Mouse (Mus musculus): ENCODE measurements around the gene Bco1. TPM values are rescaled to one million over a fixed set of nuclear protein-coding genes. Genes with fewer than 3 reads are reported as not detected.

The Bco1 gene
- polyA plus RNA-seq, 1 experiment from 2014 or later, result 0.29 TPM

GRCm38 (mm10) chr8:117118409-117118808, 22.8 kb downstream of the Bco1 start:
- H3K9ac ChIP-seq, result no peak overlapping the region
- H3K4me2 ChIP-seq (replicated peaks), result no peak overlapping the region
- H3K27me3 ChIP-seq, result no peaks in the 10 kb centered on the region
- no peak overlapping the region for H3K4me3 ChIP-seq (replicated peaks)
- H3K9me3 ChIP-seq (replicated peaks), result no peaks in the 10 kb centered on the region
- peaks cover 15% of the 10 kb centered on the region for H3K4me1 ChIP-seq
- no peak overlapping the region for H3K27ac ChIP-seq (replicated peaks)
- no peaks in the 10 kb centered on the region for H3K36me3 ChIP-seq
- no peak for ATAC-seq (ENCODE audit: insufficient number of reproducible peaks, low FRiP score, low TSS enrichment, low read depth)
- 85% methylated on average over 9 of the region's 9 CpGs for WGBS

DNA sequence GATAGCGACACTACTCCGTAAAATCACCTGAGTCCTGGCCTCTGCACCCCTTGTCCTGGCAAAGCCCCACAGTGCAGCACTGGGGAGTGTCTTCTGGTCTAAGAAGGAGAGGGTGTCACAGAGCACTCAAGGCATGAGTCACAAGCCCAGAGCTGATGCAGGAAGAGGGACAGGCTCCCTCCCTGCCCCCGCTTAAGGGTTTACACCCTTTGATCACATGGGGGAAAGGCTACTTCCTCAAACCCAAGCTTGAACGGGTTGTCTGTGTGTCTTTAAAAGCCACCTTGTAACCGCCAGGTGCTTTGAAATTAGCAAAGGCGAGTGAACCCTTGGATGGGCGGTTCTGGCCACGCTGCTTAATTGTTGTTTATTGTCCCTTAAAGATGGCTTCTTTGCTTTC, 25.6 kb downstream of the Bco1 start:
- H3K27ac ChIP-seq (replicated peaks), result 0 out of 2 replicates have a peak overlapping the region, but pooled peaks have one; percentile 7
- no peak for ATAC-seq (ENCODE audit: insufficient number of reproducible peaks, low FRiP score, low TSS enrichment, low read depth)
- H3K9ac ChIP-seq, result no peak overlapping the region
- no peak overlapping the region for H3K4me2 ChIP-seq (replicated peaks)
- H3K27me3 ChIP-seq, result no peaks in the 10 kb centered on the region
- no peaks in the 10 kb centered on the region for H3K9me3 ChIP-seq (replicated peaks)
- no peaks in the 10 kb centered on the region for H3K36me3 ChIP-seq
- H3K4me3 ChIP-seq (replicated peaks), result no peak overlapping the region
- peaks cover 2% of the 10 kb centered on the region; the same call in 1 of the 2 replicates for H3K4me1 ChIP-seq
- 61% methylated on average over 8 of the region's 8 CpGs for WGBS

- Histone ChIP-seq H3K9ac (no peak overlapping the region), H3K4me3 (replicated peaks) (no peak overlapping the region), H3K36me3 (no peaks in the 10 kb centered on the region), H3K27me3 (no peaks in the 10 kb centered on the region), H3K9me3 (replicated peaks) (no peaks in the 10 kb centered on the region), H3K27ac (replicated peaks) (peak overlapping the region; percentile 68), H3K4me1 (no peaks in the 10 kb centered on the region), H3K4me2 (replicated peaks) (no peak overlapping the region)
- 56% methylated on average over 13 of the region's 13 CpGs for WGBS
- ATAC-seq (ENCODE audit: insufficient number of reproducible peaks, low FRiP score, low TSS enrichment, low read depth), result no peak
Measured at GRCm38 (mm10) chr8:117123850-117124633, 28.4 kb downstream of the Bco1 start.

GRCm38 (mm10) chr8:117125854-117126253, 30.2 kb downstream of the Bco1 start:
- H3K27me3 ChIP-seq, result no peaks in the 10 kb centered on the region
- WGBS, result 86% methylated on average over 3 of the region's 3 CpGs
- no peaks in the 10 kb centered on the region for H3K9me3 ChIP-seq (replicated peaks)
- no peak overlapping the region for H3K4me3 ChIP-seq (replicated peaks)
- H3K4me1 ChIP-seq, result no peaks in the 10 kb centered on the region
- no peaks in the 10 kb centered on the region for H3K36me3 ChIP-seq
- H3K27ac ChIP-seq (replicated peaks), result no peak overlapping the region
- no peak overlapping the region for H3K4me2 ChIP-seq (replicated peaks)
- no peak overlapping the region for H3K9ac ChIP-seq
- ATAC-seq (ENCODE audit: insufficient number of reproducible peaks, low FRiP score, low TSS enrichment, low read depth), result no peak

DNA sequence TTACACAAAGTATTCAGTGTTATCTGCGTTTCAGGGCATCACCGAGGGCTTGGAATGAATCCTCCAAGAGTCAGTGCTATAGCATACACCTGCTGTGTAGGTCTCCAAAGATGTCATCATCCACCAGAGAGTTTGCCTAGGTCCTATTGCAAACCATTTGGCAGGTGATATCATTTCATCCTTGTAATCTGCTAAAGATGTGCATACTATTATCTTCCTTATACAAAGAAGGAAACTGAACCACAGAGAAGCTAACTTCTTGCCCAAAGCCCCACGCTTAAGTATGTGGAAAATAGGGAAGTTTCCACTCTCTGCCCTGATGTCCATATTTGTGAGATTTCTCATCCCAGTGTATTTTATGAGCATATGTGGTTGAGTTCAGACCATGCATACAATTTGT, 30.8 kb downstream of the Bco1 start:
- 90% methylated on average over 3 of the region's 3 CpGs for WGBS

DNA sequence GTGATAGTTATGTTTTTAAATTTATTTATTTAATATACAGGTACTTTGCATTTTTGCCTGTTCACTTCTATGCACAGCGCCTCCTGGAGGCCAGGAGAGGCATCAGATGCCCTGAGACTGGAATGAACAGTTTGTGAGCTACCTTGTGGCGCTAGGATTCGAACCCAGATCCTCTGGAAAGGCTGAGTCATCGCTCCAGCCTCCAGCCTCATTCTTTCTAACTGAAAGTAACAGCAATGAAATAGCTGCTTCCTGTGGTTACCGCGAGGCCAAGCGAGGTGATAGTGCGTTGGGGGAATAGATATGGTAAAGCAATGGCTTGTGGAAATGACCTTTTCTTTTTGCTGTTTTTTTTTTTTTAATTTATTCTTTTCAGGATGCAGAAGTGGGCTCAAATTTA, 31.4 kb downstream of the Bco1 start:
- H3K36me3 ChIP-seq, result no peaks in the 10 kb centered on the region
- H3K4me2 ChIP-seq (replicated peaks), result no peak overlapping the region
- no peak overlapping the region for H3K9ac ChIP-seq
- WGBS, result 85% methylated on average over 8 of the region's 8 CpGs
- no peaks in the 10 kb centered on the region for H3K4me1 ChIP-seq
- H3K27me3 ChIP-seq, result no peaks in the 10 kb centered on the region
- no peaks in the 10 kb centered on the region for H3K9me3 ChIP-seq (replicated peaks)
- no peak overlapping the region for H3K4me3 ChIP-seq (replicated peaks)
- H3K27ac ChIP-seq (replicated peaks), result no peak overlapping the region
- no peak for ATAC-seq (ENCODE audit: insufficient number of reproducible peaks, low FRiP score, low TSS enrichment, low read depth)

More for the DNA sequence above, 30.8 kb downstream of the Bco1 start:
- Histone ChIP-seq H3K27me3 (no peaks in the 10 kb centered on the region), H3K9ac (no peak overlapping the region), H3K4me3 (replicated peaks) (no peak overlapping the region), H3K4me1 (no peaks in the 10 kb centered on the region), H3K27ac (replicated peaks) (no peak overlapping the region), H3K36me3 (no peaks in the 10 kb centered on the region), H3K9me3 (replicated peaks) (no peaks in the 10 kb centered on the region), H3K4me2 (replicated peaks) (no peak overlapping the region)
- no peak for ATAC-seq (ENCODE audit: insufficient number of reproducible peaks, low FRiP score, low TSS enrichment, low read depth)

DNA sequence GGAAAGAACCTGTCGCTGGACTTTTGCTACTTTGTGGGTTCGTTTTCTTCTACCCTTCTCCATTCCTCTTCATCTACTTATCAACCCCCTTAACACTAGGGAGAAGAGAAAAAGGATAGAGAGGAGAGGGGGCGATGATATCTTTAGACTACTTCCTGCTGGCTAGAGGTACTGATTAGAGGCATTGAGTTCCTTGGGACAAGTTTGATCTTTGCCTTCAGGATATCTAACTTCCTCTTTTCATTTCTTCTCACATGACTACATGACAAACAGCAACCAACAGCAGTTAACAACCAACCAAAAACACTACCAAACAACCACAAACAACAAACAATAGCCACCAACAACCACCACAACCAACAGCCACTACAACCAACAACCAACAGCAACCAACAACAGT, 38.0 kb downstream of the Bco1 start:
- H3K4me2 ChIP-seq (replicated peaks), result no peak overlapping the region
- no peaks in the 10 kb centered on the region for H3K36me3 ChIP-seq
- 83% methylated on average over 3 of the region's 3 CpGs for WGBS
- no peaks in the 10 kb centered on the region for H3K4me1 ChIP-seq
- no peak overlapping the region for H3K9ac ChIP-seq
- no peaks in the 10 kb centered on the region for H3K9me3 ChIP-seq (replicated peaks)
- no peak overlapping the region for H3K27ac ChIP-seq (replicated peaks)
- no peaks in the 10 kb centered on the region for H3K27me3 ChIP-seq
- no peak for ATAC-seq (ENCODE audit: insufficient number of reproducible peaks, low FRiP score, low TSS enrichment, low read depth)
- H3K4me3 ChIP-seq (replicated peaks), result no peak overlapping the region

- WGBS, result 16% methylated on average over 4 of the region's 4 CpGs
- Histone ChIP-seq H3K27me3 (no peaks in the 10 kb centered on the region), H3K4me3 (replicated peaks) (no peak overlapping the region), H3K4me2 (replicated peaks) (no peak overlapping the region), H3K9ac (no peak overlapping the region), H3K9me3 (replicated peaks) (no peaks in the 10 kb centered on the region), H3K27ac (replicated peaks) (no peak overlapping the region), H3K4me1 (no peaks in the 10 kb centered on the region), H3K36me3 (no peaks in the 10 kb centered on the region)
- no peak for ATAC-seq (ENCODE audit: insufficient number of reproducible peaks, low FRiP score, low TSS enrichment, low read depth)
Measured at GRCm38 (mm10) chr8:117136351-117136750, 40.7 kb downstream of the Bco1 start.

- no peak overlapping the region for H3K4me2 ChIP-seq (replicated peaks)
- no peak overlapping the region for H3K9ac ChIP-seq
- ATAC-seq (ENCODE audit: insufficient number of reproducible peaks, low FRiP score, low TSS enrichment, low read depth), result no peak; the same call in 1 of the 2 replicates
- H3K4me3 ChIP-seq (replicated peaks), result no peak overlapping the region
- no peaks in the 10 kb centered on the region for H3K4me1 ChIP-seq
- no peaks in the 10 kb centered on the region for H3K9me3 ChIP-seq (replicated peaks)
- H3K27me3 ChIP-seq, result no peaks in the 10 kb centered on the region
- 46% methylated on average over 2 of the region's 2 CpGs for WGBS
- no peaks in the 10 kb centered on the region for H3K36me3 ChIP-seq
- no peak overlapping the region for H3K27ac ChIP-seq (replicated peaks)
Measured at GRCm38 (mm10) chr8:117136763-117137162, 41.1 kb downstream of the Bco1 start.

DNA sequence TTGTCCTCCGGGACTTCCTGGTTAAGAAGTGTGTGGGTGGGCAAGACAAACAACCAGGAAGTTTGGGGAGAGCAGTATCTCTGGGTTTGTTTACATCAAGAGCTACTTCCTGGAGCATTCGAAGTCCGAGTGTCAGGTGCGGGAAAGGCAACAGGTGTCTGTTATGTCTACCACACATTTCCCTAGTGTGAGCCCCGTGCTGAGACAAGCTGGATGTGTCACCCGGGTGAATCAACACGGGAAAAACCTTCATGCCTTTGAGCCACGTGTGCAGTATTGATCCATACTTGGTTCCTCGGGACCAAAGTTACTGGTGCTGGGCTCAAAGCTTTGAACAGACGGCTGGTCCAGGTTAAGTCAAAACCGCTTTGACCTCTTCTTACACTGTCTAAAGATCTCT, 41.7 kb downstream of the Bco1 start:
- 54% methylated on average over 11 of the region's 11 CpGs for WGBS
- no peaks in the 10 kb centered on the region for H3K9me3 ChIP-seq (replicated peaks)
- H3K9ac ChIP-seq, result no peak overlapping the region
- no peaks in the 10 kb centered on the region for H3K4me1 ChIP-seq
- H3K4me2 ChIP-seq (replicated peaks), result no peak overlapping the region
- no peak overlapping the region for H3K27ac ChIP-seq (replicated peaks)
- H3K36me3 ChIP-seq, result no peaks in the 10 kb centered on the region
- H3K27me3 ChIP-seq, result no peaks in the 10 kb centered on the region
- H3K4me3 ChIP-seq (replicated peaks), result no peak overlapping the region
- ATAC-seq (ENCODE audit: insufficient number of reproducible peaks, low FRiP score, low TSS enrichment, low read depth), result no peak

GRCm38 (mm10) chr8:117148520-117148919, 52.9 kb downstream of the Bco1 start:
- WGBS, result 88% methylated on average over 6 of the region's 6 CpGs
- no peak overlapping the region for H3K4me2 ChIP-seq (replicated peaks)
- H3K4me1 ChIP-seq, result no peaks in the 10 kb centered on the region
- no peaks in the 10 kb centered on the region for H3K36me3 ChIP-seq
- no peaks in the 10 kb centered on the region for H3K9me3 ChIP-seq (replicated peaks)
- ATAC-seq (ENCODE audit: insufficient number of reproducible peaks, low FRiP score, low TSS enrichment, low read depth), result no peak
- H3K27me3 ChIP-seq, result no peaks in the 10 kb centered on the region
- no peak overlapping the region for H3K4me3 ChIP-seq (replicated peaks)
- no peak overlapping the region for H3K27ac ChIP-seq (replicated peaks)
- no peak overlapping the region for H3K9ac ChIP-seq

GRCm38 (mm10) chr8:117156149-117156548, 60.5 kb downstream of the Bco1 start:
- ATAC-seq (ENCODE audit: insufficient number of reproducible peaks, low FRiP score, low TSS enrichment, low read depth), result no peak
- Histone ChIP-seq H3K9me3 (replicated peaks) (no peaks in the 10 kb centered on the region), H3K4me1 (peaks cover 24% of the 10 kb centered on the region), H3K27ac (replicated peaks) (no peak overlapping the region), H3K4me2 (replicated peaks) (peak overlapping the region; percentile 82; the same call in 1 of the 2 replicates), H3K27me3 (no peaks in the 10 kb centered on the region), H3K36me3 (no peaks in the 10 kb centered on the region), H3K4me3 (replicated peaks) (no peak overlapping the region), H3K9ac (no peak overlapping the region)
- WGBS, result 87% methylated on average over 4 of the region's 4 CpGs
